Mouse (Mus musculus) liver, adult 2 months (tissue): ENCODE data around the gene Itgb1.

ENCODE experiments used
- CTCF ChIP-seq: fragments of 200-500 bp; IDR thresholded peaks from 2 replicates; pipeline ENCODE4 v1.5.1; 2011; ENCODE audit warnings: low read depth, low read length, control low read depth
- POLR2A ChIP-seq: fragments of 200-500 bp; IDR thresholded peaks from 2 replicates; pipeline ENCODE4 v1.6.1; 2011; ENCODE audit warnings: low read length, control low read depth; ENCODE audit not compliant: insufficient read depth; ENCODE audit errors: extremely low read depth

- no peak for TF ChIP-seq POLR2A
- no peak for TF ChIP-seq CTCF
These were observed 46.8 kb downstream of the Itgb1 start for GRCm38 (mm10) chr8:128732254-128732653.
